Comparison of ENCODE assay signal across 36 mouse cellular contexts in genomic region chr4:105937587-105937986, GRCm38 (mm10).
DNase-seq lines count a peak whose midpoint lies in the region; ATAC-seq and TF ChIP-seq lines count a peak whose summit lies in the region.
"Had no signal": no experiment of that assay in that cellular context is flagged by ENCODE, and none has a peak within 500 bp of the region (broad histone marks: within the 10 kb centered on the region; RNA-seq: fewer than 3 reads in every experiment).

No protein-coding gene starts in this region.

- in situ Hi-C loops in Patski (cut with MboI; ENCODE audit: low pct_unique_long_range_greater_than_20kb), result loop anchor here (5.0 to 25.0 kb wide), 2 partner anchors 375 to 780 kb away; partner anchors contain the start of gene Plpp3

- H3K4me3 ChIP-seq in left cerebral cortex, adult 2 months, result no peak overlapping the region
- no peak overlapping the region for H3K4me3 ChIP-seq in thymus, adult 2 months (ENCODE audit: control insufficient read depth, insufficient read depth, low read length)
- H3K4me3 ChIP-seq: embryonic facial prominence, embryonic 13.5 days; erythroblast, embryonic 14.5 days; forebrain, embryonic 12.5 days; heart, adult 2 months; heart, embryonic 12.5 days; hindbrain, embryonic 10.5 days; hindbrain, embryonic 15.5 days; kidney, embryonic 15.5 days; midbrain, embryonic 10.5 days; neural tube, embryonic 12.5 days had no signal

- no peaks in the 10 kb centered on the region for H3K27me3 ChIP-seq in Patski
- no peaks in the 10 kb centered on the region for H3K27me3 ChIP-seq in thymus, adult 2 months (ENCODE audit: control insufficient read depth, insufficient read depth, low read length)
- H3K27me3 ChIP-seq: embryonic facial prominence, embryonic 13.5 days; forebrain, embryonic 12.5 days; hindbrain, embryonic 15.5 days; neural tube, embryonic 12.5 days had no signal

- CTCF ChIA-PET in Patski (lab: Charles Lee), result no interaction called here

- TF ChIP-seq POLR2A in thymus, adult 2 months (IDR thresholded peaks at IDR 0.05; ENCODE audit: control insufficient read depth, extremely low read depth, insufficient read depth, low read length, poor library complexity), result no peak

- H3K4me1 ChIP-seq in thymus, adult 2 months (replicated peaks; ENCODE audit: control insufficient read depth, insufficient read depth, low read length), result no peaks in the 10 kb centered on the region
- H3K4me1 ChIP-seq: forebrain, embryonic 12.5 days; heart, embryonic 12.5 days; hindbrain, embryonic 10.5 days; hindbrain, embryonic 15.5 days; midbrain, embryonic 10.5 days; neural tube, embryonic 12.5 days had no signal

- DNase-seq in left cerebral cortex, adult 2 months (ENCODE audit: extremely low spot score in 1 of 2, low spot score in 2 of 2), result no peak
- DNase-seq in left cerebral cortex, postnatal 25 days (ENCODE audit: low spot score in 2 of 2), result no peak
- peak; percentile 64 for DNase-seq in Patski (ENCODE audit: low read depth, low spot score)
- no peak for DNase-seq in thymus, adult 2 months
- no peak for DNase-seq in cerebellum, adult 9-10 months
- DNase-seq in thymus, postnatal 10 days (ENCODE audit: low spot score in 2 of 2), result no peak
- DNase-seq: adrenal gland, adult 2 months; B cell, adult 2 months; cerebellum, adult 2 months; cerebellum, postnatal 36 days; embryo, embryonic 11 days; gastrocnemius, postnatal 14 days; heart, adult 2 months; kidney, adult 18-20 months; kidney, postnatal 25 days; liver; lung, adult 2 months; lung, postnatal 10 days; right cerebral cortex, adult 18-20 months; spleen, adult 18-20 months; thymus, postnatal 36 days had no signal

- intact Hi-C loops in left cerebral cortex, adult 2 months (cut with DNase I), result no loop called here
- intact Hi-C loops in left cerebral cortex, postnatal 25 days (cut with DNase I), result no loop called here

- H3K27ac ChIP-seq in left cerebral cortex, adult 2 months, result peak overlapping the region; percentile 12; the same call in 1 of the 2 replicates
- no peak overlapping the region for H3K27ac ChIP-seq in thymus, adult 2 months (ENCODE audit: control insufficient read depth, insufficient read depth, low read length)
- H3K27ac ChIP-seq: embryonic facial prominence, embryonic 13.5 days; forebrain, embryonic 12.5 days; heart, adult 2 months; hindbrain, embryonic 10.5 days; hindbrain, embryonic 15.5 days; kidney, embryonic 15.5 days; liver, embryonic 14.5 days; midbrain, embryonic 10.5 days; neural tube, embryonic 12.5 days had no signal

- POLR2A ChIA-PET in Patski (lab: Charles Lee), result no interaction called here

- ATAC-seq in Patski, result peak; percentile 71
- 0 out of 2 replicates have a peak, but pooled peaks have one; percentile 2 for ATAC-seq in granulocyte monocyte progenitor cell, adult 5-6 weeks (replicated peaks; ENCODE audit: poor library complexity, severe bottlenecking)
- ATAC-seq: activated CD4-positive, CD25-positive, alpha-beta regulatory T cell, adult 4 months; inflammation-experienced regulatory T-cells, adult 6 months; midbrain, embryonic 16.5 days had no signal

- no peak for TF ChIP-seq CTCF in left cerebral cortex, adult 2 months (IDR thresholded peaks at IDR 0.05)
- TF ChIP-seq CTCF in Patski (IDR thresholded peaks at IDR 0.05), result no peak
- no peak for TF ChIP-seq CTCF in thymus, adult 2 months (IDR thresholded peaks at IDR 0.05; ENCODE audit: borderline replicate concordance, control insufficient read depth, extremely low read depth, insufficient read depth, low read length, poor library complexity)

- 68% methylated on average over 6 of the region's 6 CpGs for WGBS in thymus, adult 2 months

- no peaks in the 10 kb centered on the region for H3K36me3 ChIP-seq in thymus, adult 2 months (ENCODE audit: control insufficient read depth, insufficient read depth, low read length)
- H3K36me3 ChIP-seq: embryonic facial prominence, embryonic 13.5 days; forebrain, embryonic 12.5 days; G1E; heart, embryonic 12.5 days; hindbrain, embryonic 10.5 days; hindbrain, embryonic 15.5 days; kidney, embryonic 15.5 days; midbrain, embryonic 10.5 days; neural tube, embryonic 12.5 days had no signal
